Mouse (Mus musculus): ENCODE data around the gene Mesd. TPM values are rescaled to one million over a fixed set of nuclear protein-coding genes. Genes with fewer than 3 reads are reported as not detected.
A peak's percentile ranks its signal among the peaks of the same experiment; 100 is the strongest.

Mesd gene
- polyA plus RNA-seq, 1 experiment from 2014 or later = 109 TPM

DNA sequence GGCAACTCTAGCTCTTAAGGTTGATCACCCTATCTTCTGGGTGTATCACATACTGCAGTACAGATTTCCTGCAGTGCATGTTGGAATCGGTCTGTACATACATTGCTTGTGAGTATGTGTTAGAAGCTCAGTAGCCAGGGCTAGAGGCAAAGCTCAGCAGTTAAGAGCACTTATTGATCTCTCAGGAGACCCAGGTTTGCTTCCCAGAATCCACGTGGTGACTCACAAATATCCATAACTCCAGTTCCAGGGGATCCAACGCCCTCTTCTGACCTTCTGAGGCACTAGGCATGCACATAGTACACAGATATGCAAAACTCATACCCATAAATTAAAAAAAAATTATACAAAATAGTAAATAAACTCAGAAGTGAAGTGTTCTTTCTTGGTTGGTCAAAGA is 7.2 kb upstream of the Mesd start:
- 0 out of 2 replicates have a peak, but pooled peaks cover 3% of the 10 kb centered on the region for H3K36me3 ChIP-seq (ENCODE audit: insufficient read depth, low read length)
- TF ChIP-seq CTCF (IDR thresholded peaks at IDR 0.05; ENCODE audit: low read depth) = no peak
- ATAC-seq (replicated peaks; ENCODE audit: low FRiP score, low read depth) (no peak), DNase-seq (ENCODE audit: low spot score) (no peak)
- H3K9ac ChIP-seq (ENCODE audit: low read depth, low read length) = no peak overlapping the region
- no peaks in the 10 kb centered on the region for H3K27me3 ChIP-seq (ENCODE audit: insufficient read depth, low read length)
- peaks cover 10% of the 10 kb centered on the region for H3K4me1 ChIP-seq (replicated peaks; ENCODE audit: insufficient read depth, low read length)
- H3K27ac ChIP-seq = no peak overlapping the region
- H3K9me3 ChIP-seq (replicated peaks; ENCODE audit: low read length) = no peaks in the 10 kb centered on the region
- no peak overlapping the region for H3K4me2 ChIP-seq (ENCODE audit: low read length)
- 70% methylated on average over 3 of the region's 3 CpGs for WGBS
- H3K4me3 ChIP-seq (replicated peaks; ENCODE audit: low read depth, low read length) = no peak overlapping the region

DNA sequence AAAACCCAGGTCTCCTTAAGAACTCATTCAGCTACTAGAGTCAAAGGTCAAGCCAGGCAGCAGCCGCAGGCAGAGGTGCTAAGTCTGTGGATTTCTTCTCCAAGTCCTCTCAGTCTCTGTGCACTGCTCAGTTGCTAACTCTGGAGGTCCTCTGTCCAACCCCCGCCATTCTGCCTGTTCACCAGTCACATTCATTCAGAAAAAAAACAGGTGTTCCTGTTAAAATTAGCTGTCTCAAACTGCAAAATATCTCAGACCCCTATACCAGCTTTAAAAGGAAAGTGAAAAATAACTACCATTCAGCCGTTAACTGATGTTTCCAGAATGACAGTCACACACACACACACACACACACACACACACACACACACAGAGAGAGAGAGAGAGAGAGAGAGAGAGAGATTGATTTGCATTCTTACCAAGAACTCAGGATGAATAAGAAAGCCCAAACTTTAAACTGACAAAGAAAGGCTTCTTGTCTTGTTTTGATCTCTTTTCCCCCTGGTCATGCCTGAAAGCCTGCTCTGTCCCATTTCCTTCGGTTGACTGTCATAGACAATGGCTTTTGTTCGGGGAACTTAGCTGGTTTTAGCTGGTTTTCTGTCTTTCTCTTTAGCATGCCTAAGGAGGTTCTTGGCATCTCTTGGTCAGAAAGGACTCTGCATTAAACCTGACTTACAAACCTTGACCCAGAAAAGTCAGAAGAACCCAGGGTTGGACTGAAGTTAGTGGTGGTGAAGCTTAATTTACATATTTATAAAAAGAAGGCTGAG is 5.4 kb upstream of the Mesd start:
- H3K27ac ChIP-seq = no peak overlapping the region

DNA sequence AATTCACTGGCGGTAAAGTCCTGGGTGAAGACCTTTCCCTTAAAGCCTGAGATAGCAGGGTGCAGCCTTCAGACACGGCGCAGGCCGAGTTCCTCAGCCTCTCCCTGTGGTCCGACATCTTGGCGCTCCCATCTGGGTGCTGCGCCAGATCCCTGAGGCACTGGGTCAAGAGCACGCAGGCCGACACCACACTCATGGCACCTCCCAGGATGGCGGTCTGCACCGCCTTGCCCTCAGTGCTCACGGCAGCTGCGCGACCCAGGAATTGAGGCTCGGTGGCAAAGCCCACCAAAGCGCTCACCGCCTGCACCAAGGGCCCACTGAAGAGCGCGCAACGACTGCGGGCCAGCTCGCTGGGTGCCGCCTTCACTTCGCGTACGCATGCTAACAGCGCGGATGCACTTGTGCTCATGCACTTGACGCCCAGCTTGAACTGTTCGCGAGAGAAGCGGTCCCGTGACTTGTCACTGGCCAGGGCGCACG is 2.1 kb upstream of the Mesd start:
- Histone ChIP-seq H3K4me2 (ENCODE audit: low read length) (peak overlapping the region; percentile 91), H3K27ac (peak overlapping the region; percentile 97), H3K4me1 (replicated peaks; ENCODE audit: insufficient read depth, low read length) (peaks cover 16% of the 10 kb centered on the region), H3K9ac (ENCODE audit: low read depth, low read length) (peak overlapping the region; percentile 87), H3K36me3 (ENCODE audit: insufficient read depth, low read length) (0 out of 2 replicates have a peak, but pooled peaks cover 3% of the 10 kb centered on the region), H3K27me3 (ENCODE audit: insufficient read depth, low read length) (no peaks in the 10 kb centered on the region), H3K4me3 (replicated peaks; ENCODE audit: low read depth, low read length) (peak overlapping the region; percentile 65), H3K9me3 (replicated peaks; ENCODE audit: low read length) (no peaks in the 10 kb centered on the region)
- DNase-seq (ENCODE audit: low spot score) = no peak
- WGBS = 83% methylated on average over 35 of the region's 35 CpGs
- TF ChIP-seq CTCF (IDR thresholded peaks at IDR 0.05; ENCODE audit: low read depth) = no peak
- ATAC-seq (replicated peaks; ENCODE audit: low FRiP score, low read depth) = no peak

More for the DNA sequence above, 5.4 kb upstream of the Mesd start:
- Histone ChIP-seq H3K27me3 (ENCODE audit: insufficient read depth, low read length) (no peaks in the 10 kb centered on the region), H3K4me2 (ENCODE audit: low read length) (peak overlapping the region; percentile 91), H3K4me3 (replicated peaks; ENCODE audit: low read depth, low read length) (no peak overlapping the region), H3K9ac (ENCODE audit: low read depth, low read length) (no peak overlapping the region), H3K4me1 (replicated peaks; ENCODE audit: insufficient read depth, low read length) (peaks cover 16% of the 10 kb centered on the region), H3K36me3 (ENCODE audit: insufficient read depth, low read length) (0 out of 2 replicates have a peak, but pooled peaks cover 3% of the 10 kb centered on the region), H3K9me3 (replicated peaks; ENCODE audit: low read length) (no peaks in the 10 kb centered on the region)
- 22% methylated on average over 5 of the region's 5 CpGs for WGBS
- no peak for DNase-seq (ENCODE audit: low spot score)
- no peak for ATAC-seq (replicated peaks; ENCODE audit: low FRiP score, low read depth)
- TF ChIP-seq CTCF (IDR thresholded peaks at IDR 0.05; ENCODE audit: low read depth) = no peak

DNA sequence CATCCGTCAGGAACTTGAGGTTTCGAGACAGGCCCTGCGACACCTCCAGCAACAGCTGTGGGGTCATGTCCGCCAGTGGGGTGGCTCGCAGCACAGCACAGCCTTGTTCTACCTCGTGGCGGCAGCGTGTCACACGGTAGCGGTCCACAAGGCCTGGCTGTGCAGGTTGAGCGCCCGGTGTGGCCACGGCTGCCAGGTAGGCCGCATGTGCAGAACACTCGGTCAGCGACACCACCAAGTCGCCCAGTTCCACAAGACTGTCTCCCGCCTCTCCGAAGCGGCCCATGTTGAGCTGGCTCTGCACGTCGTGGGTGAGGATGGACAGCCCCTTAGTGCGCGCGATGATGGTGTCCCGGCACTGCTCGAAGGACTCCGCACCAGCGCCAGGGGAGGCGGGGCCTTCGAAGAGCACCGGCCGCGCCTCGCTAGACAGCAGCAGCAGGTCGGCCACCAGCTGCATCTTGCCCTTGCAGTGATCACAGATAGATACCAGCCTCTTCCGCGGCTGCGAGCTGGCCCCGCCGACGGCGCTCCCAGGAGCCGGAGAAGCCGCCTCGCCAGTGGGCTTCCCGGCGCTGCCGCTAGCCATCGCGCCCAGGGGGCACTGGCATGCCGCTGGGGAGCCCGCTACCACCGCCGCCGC is 1.5 kb upstream of the Mesd start:
- H3K4me1 ChIP-seq (replicated peaks; ENCODE audit: insufficient read depth, low read length) = peaks cover 16% of the 10 kb centered on the region
- no peaks in the 10 kb centered on the region for H3K9me3 ChIP-seq (replicated peaks; ENCODE audit: low read length)
- peak overlapping the region; percentile 91 for H3K4me2 ChIP-seq (ENCODE audit: low read length)
- peak; percentile 66 for DNase-seq (ENCODE audit: low spot score)
- H3K4me3 ChIP-seq (replicated peaks; ENCODE audit: low read depth, low read length) = peak overlapping the region; percentile 65
- ATAC-seq (replicated peaks; ENCODE audit: low FRiP score, low read depth) = peak; percentile 33
- TF ChIP-seq CTCF (IDR thresholded peaks at IDR 0.05; ENCODE audit: low read depth) = no peak
- peak overlapping the region; percentile 97 for H3K27ac ChIP-seq
- no peaks in the 10 kb centered on the region for H3K27me3 ChIP-seq (ENCODE audit: insufficient read depth, low read length)
- WGBS = 14% methylated on average over 54 of the region's 56 CpGs
- H3K36me3 ChIP-seq (ENCODE audit: insufficient read depth, low read length) = 0 out of 2 replicates have a peak, but pooled peaks cover under 1% of the 10 kb centered on the region
- peak overlapping the region; percentile 87 for H3K9ac ChIP-seq (ENCODE audit: low read depth, low read length)

DNA sequence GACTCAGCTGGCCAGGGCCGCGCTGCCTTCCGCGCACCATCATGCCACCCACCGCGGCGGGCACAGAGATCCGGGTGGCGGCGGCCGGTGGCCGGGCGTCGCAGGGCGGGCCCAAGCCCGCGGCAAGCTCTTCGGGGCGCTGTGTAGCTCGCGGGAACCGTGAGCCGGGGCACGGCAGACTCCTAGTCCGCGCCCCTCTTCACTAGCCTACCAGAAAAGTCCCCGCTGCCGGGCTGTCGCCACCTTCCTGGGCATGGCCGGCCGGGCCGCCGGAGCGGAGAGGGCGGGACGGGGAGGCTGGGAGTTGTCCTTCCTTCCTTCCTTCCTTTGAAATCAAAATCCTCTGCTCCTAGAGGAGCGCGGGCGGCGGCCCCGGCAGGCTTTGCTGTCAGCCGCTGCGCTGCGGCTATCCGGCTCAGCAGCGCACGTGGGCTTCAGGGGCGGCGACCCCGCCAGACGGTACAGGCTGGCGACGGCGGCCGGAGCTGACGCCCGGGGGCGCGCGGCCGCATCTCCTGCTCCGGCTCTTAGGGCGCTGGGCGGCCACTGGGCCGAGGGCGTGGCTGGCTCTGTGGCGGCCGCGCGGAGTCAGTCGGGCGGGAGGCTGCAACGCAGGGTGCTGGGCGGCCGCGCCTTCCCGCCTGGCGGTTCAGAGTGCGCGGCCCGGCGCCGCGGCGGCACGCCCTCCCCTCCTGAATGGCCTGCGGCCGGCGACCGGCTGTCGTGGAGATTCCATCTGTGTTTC is 818 bp upstream of the Mesd start:
- peak overlapping the region; percentile 65 for H3K4me3 ChIP-seq (replicated peaks; ENCODE audit: low read depth, low read length)
- no peaks in the 10 kb centered on the region for H3K36me3 ChIP-seq (ENCODE audit: insufficient read depth, low read length)
- no peaks in the 10 kb centered on the region for H3K9me3 ChIP-seq (replicated peaks; ENCODE audit: low read length)
- no peak for TF ChIP-seq CTCF (IDR thresholded peaks at IDR 0.05; ENCODE audit: low read depth)
- peak overlapping the region; percentile 87 for H3K9ac ChIP-seq (ENCODE audit: low read depth, low read length)
- H3K27ac ChIP-seq = peak overlapping the region; percentile 97
- H3K4me2 ChIP-seq (ENCODE audit: low read length) = peak overlapping the region; percentile 91
- H3K4me1 ChIP-seq (replicated peaks; ENCODE audit: insufficient read depth, low read length) = peaks cover 13% of the 10 kb centered on the region
- DNase-seq (ENCODE audit: low spot score) (peak; percentile 82), ATAC-seq (replicated peaks; ENCODE audit: low FRiP score, low read depth) (peak; percentile 84)
- WGBS = under 1% methylated on average over 88 of the region's 91 CpGs
- H3K27me3 ChIP-seq (ENCODE audit: insufficient read depth, low read length) = no peaks in the 10 kb centered on the region
